Mouse (Mus musculus): ENCODE measurements around the gene Ccdc51. TPM values are rescaled to one million over a fixed set of nuclear protein-coding genes. Genes with fewer than 3 reads are reported as not detected.

Ccdc51 gene
- total and polyA plus RNA-seq, 2 experiments from 2014 or later = 5.1 to 8.4 TPM

DNA sequence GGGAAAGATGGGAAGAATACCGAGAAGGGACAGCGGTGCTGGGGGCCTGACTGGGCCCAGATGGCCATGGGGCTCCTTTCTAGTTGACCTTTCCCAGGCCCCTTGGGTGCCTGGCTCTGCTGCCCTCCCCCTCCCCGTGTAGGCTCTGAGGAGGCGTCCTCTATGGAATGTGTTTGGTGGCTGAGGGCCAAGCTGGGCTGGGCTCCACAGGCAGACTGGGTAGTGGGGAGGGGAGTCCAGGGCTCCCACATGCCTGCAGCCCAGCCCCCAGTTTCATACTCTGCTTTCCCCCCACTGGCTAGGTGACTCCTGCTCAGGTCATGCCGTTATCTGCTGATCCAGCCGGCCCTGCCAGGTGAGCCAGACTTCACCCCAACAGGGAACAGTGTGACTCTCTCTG is 16.7 kb downstream of the Ccdc51 start:
- ATAC-seq (no peak), DNase-seq (ENCODE audit: low spot score) (peak; percentile 73)
- Histone ChIP-seq H3K27ac (peak overlapping the region; percentile 99), H3K4me2 (ENCODE audit: low read depth, low read length) (peak overlapping the region; percentile 70), H3K4me1 (ENCODE audit: insufficient read depth, low read length) (peaks cover 18% of the 10 kb centered on the region; the same call in 1 of the 2 replicates), H3K9me3 (ENCODE audit: low read length) (no peaks in the 10 kb centered on the region), H3K27me3 (ENCODE audit: insufficient read depth, low read length) (no peaks in the 10 kb centered on the region), H3K4me3 (ENCODE audit: low read length) (no peak overlapping the region), H3K9ac (replicated peaks; ENCODE audit: low read length) (no peak overlapping the region), H3K36me3 (ENCODE audit: insufficient read depth, low read length) (peaks cover 9% of the 10 kb centered on the region; the same call in 1 of the 2 replicates)
- no peak for TF ChIP-seq CTCF (IDR thresholded peaks at IDR 0.05; ENCODE audit: low read depth)
- WGBS = 23% methylated on average over 6 of the region's 6 CpGs

DNA sequence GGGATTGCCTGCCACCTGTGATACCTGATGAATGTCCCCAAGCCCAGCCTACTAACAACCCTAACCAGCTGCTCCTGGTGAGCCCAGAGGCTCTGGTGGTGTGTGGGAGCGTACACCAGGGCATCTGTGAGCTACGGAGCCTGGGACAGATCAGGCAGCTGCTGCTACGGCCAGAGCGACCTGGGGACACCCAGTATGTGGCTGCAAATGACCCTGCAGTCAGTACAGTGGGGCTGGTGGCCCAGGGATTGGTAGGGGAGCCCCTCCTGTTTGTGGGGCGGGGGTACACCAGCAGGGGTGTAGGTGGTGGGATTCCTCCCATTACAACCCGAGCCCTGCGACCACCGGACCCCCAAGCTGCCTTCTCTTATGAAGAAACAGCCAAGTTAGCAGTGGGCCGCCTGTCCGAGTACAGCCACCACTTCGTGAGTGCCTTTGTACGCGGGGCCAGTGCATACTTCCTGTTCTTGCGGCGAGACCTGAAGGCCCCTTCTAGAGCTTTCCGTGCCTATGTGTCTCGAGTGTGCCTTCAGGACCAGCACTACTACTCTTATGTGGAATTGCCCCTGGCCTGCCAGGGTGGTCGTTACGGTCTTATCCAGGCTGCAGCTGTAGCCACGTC is 18.1 kb downstream of the Ccdc51 start:
- ATAC-seq (no peak), DNase-seq (ENCODE audit: low spot score) (no peak)
- H3K27me3 ChIP-seq (ENCODE audit: insufficient read depth, low read length) = no peaks in the 10 kb centered on the region
- H3K9me3 ChIP-seq (ENCODE audit: low read length) = no peaks in the 10 kb centered on the region
- H3K9ac ChIP-seq (replicated peaks; ENCODE audit: low read length) = no peak overlapping the region
- 90% methylated on average over 20 of the region's 20 CpGs for WGBS
- peaks cover 18% of the 10 kb centered on the region; the same call in 1 of the 2 replicates for H3K4me1 ChIP-seq (ENCODE audit: insufficient read depth, low read length)
- no peak overlapping the region for H3K4me3 ChIP-seq (ENCODE audit: low read length)
- no peak for TF ChIP-seq CTCF (IDR thresholded peaks at IDR 0.05; ENCODE audit: low read depth)
- no peak overlapping the region for H3K4me2 ChIP-seq (ENCODE audit: low read depth, low read length)
- peaks cover 9% of the 10 kb centered on the region; the same call in 1 of the 2 replicates for H3K36me3 ChIP-seq (ENCODE audit: insufficient read depth, low read length)
- no peak overlapping the region for H3K27ac ChIP-seq

DNA sequence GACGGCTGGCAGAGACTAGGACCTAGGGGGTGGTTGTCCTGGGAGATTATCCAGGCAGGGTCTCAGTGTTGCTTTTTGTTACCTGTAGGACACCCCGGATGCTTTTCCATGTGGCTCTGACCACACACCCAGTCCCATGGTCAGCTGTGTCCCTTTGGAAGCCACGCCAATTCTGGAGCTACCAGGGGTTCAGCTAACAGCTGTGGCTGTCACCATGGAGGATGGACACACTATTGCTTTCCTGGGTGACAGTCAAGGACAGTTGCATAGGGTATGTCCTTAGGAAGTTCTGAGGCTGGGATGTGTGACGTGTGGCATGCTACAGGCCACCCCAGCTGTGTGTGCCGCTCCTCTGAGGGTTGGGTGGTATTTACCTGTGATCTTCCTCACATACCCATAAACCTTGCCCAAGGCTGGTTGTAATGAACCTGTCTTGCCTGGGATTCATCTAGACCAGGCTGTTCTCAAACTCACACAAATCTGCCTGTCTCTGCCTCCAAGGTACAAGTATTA is 19.7 kb downstream of the Ccdc51 start:
- Histone ChIP-seq H3K4me2 (ENCODE audit: low read depth, low read length) (no peak overlapping the region), H3K9ac (replicated peaks; ENCODE audit: low read length) (no peak overlapping the region), H3K4me3 (ENCODE audit: low read length) (no peak overlapping the region), H3K9me3 (ENCODE audit: low read length) (no peaks in the 10 kb centered on the region), H3K27ac (no peak overlapping the region), H3K4me1 (ENCODE audit: insufficient read depth, low read length) (peaks cover 18% of the 10 kb centered on the region; the same call in 1 of the 2 replicates), H3K36me3 (ENCODE audit: insufficient read depth, low read length) (peaks cover 14% of the 10 kb centered on the region; the same call in 1 of the 2 replicates), H3K27me3 (ENCODE audit: insufficient read depth, low read length) (no peaks in the 10 kb centered on the region)
- DNase-seq (ENCODE audit: low spot score) (no peak), ATAC-seq (no peak)
- TF ChIP-seq CTCF (IDR thresholded peaks at IDR 0.05; ENCODE audit: low read depth) = no peak
- WGBS = 90% methylated on average over 5 of the region's 5 CpGs

DNA sequence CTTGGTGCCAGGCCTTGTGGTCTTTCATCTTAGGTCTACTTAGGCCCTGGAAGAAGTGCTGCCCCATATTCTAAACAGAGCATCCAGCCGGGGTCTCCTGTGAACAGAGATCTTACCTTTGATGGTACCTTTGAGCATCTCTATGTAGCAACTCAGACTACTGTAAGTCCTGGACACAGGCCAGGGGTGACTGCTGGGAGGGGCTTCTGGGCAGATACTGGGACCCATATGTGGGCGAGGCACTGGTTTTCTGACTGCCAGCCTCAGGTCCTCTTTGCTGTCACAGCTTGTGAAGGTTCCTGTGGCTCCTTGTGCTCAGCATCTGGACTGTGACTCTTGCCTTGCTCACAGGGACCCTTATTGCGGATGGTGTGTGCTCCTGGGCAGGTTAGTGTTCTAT is 20.2 kb downstream of the Ccdc51 start:
- DNase-seq (ENCODE audit: low spot score) (no peak), ATAC-seq (no peak)
- WGBS = 88% methylated on average over 3 of the region's 3 CpGs
- Histone ChIP-seq H3K4me1 (ENCODE audit: insufficient read depth, low read length) (peaks cover 14% of the 10 kb centered on the region; the same call in 1 of the 2 replicates), H3K27me3 (ENCODE audit: insufficient read depth, low read length) (no peaks in the 10 kb centered on the region), H3K9ac (replicated peaks; ENCODE audit: low read length) (no peak overlapping the region), H3K36me3 (ENCODE audit: insufficient read depth, low read length) (peaks cover 14% of the 10 kb centered on the region; the same call in 1 of the 2 replicates), H3K4me3 (ENCODE audit: low read length) (no peak overlapping the region), H3K27ac (peak overlapping the region; percentile 26; the same call in 1 of the 2 replicates), H3K9me3 (ENCODE audit: low read length) (no peaks in the 10 kb centered on the region), H3K4me2 (ENCODE audit: low read depth, low read length) (no peak overlapping the region)
- no peak for TF ChIP-seq CTCF (IDR thresholded peaks at IDR 0.05; ENCODE audit: low read depth)

DNA sequence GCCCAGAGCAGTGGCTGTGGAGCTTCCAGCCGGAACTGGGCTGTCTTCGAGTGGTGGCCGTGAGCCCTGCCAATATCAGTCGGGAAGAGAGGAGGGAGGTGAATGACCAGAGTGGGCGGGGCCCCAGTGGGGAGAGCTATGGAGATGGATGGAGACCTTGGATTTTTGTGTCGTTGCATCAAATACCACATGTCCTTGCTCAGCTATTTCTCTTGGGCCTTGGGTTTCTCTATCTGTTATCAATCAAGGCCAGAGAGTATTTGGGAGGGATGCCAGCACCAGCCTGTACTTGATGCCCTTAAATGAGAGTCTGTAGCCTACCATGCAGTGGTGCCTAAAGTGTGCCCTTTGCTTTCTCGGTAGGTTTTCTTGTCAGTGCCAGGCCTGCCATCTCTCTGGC is 21.0 kb downstream of the Ccdc51 start:
- Histone ChIP-seq H3K4me1 (ENCODE audit: insufficient read depth, low read length) (peaks cover 8% of the 10 kb centered on the region; the same call in 1 of the 2 replicates), H3K9me3 (ENCODE audit: low read length) (no peaks in the 10 kb centered on the region), H3K36me3 (ENCODE audit: insufficient read depth, low read length) (peaks cover 16% of the 10 kb centered on the region; the same call in 1 of the 2 replicates), H3K4me3 (ENCODE audit: low read length) (no peak overlapping the region), H3K27me3 (ENCODE audit: insufficient read depth, low read length) (no peaks in the 10 kb centered on the region), H3K27ac (peak overlapping the region; percentile 26; the same call in 1 of the 2 replicates), H3K4me2 (ENCODE audit: low read depth, low read length) (no peak overlapping the region), H3K9ac (replicated peaks; ENCODE audit: low read length) (no peak overlapping the region)
- DNase-seq (ENCODE audit: low spot score) = no peak
- WGBS = 66% methylated on average over 7 of the region's 7 CpGs
- TF ChIP-seq CTCF (IDR thresholded peaks at IDR 0.05; ENCODE audit: low read depth) = no peak
- no peak for ATAC-seq

DNA sequence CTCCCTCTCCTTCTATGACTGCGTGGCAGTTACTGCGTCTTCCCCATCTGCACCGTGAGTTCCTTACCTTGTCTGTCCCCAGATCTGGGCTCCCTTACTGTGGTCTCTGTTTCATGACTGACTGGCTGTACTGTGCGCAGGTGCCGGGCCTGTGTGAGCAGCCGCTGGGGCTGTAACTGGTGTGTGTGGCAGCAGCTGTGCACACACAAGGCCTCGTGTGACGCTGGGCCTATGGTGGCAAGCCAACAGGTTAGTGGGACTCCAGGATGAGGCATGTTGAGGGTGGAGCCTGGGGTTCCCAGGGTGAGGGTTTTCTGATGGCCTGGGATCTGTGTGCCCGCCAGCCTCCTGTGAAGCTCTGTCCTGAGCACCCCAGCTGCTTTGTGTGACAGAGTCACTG is 21.8 kb downstream of the Ccdc51 start:
- Histone ChIP-seq H3K9me3 (ENCODE audit: low read length) (no peaks in the 10 kb centered on the region), H3K4me2 (ENCODE audit: low read depth, low read length) (no peak overlapping the region), H3K4me1 (ENCODE audit: insufficient read depth, low read length) (peaks cover 2% of the 10 kb centered on the region; the same call in 1 of the 2 replicates), H3K9ac (replicated peaks; ENCODE audit: low read length) (no peak overlapping the region), H3K27ac (no peak overlapping the region), H3K36me3 (ENCODE audit: insufficient read depth, low read length) (peaks cover 24% of the 10 kb centered on the region), H3K4me3 (ENCODE audit: low read length) (no peak overlapping the region), H3K27me3 (ENCODE audit: insufficient read depth, low read length) (no peaks in the 10 kb centered on the region)
- no peak for DNase-seq (ENCODE audit: low spot score)
- WGBS = 87% methylated on average over 9 of the region's 9 CpGs
- no peak for ATAC-seq
- TF ChIP-seq CTCF (IDR thresholded peaks at IDR 0.05; ENCODE audit: low read depth) = no peak

DNA sequence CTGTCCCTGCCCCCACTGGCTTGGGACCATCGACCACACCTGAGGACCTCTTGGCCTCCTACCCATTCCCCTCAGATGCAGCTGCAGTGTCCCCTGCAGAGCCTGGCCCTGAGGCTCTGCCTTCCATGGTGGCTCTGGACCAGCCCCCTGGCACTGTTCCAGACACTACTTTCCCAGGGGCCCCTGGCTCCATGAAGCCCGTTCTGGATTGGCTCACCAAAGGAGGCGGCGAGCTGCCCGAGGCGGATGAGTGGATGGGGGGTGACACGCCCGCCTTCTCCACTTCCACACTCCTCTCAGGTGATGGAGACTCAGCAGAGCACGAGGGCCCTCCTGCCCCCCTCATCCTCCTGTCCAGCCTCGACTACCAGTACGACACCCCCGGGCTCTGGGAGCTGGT is 22.7 kb downstream of the Ccdc51 start:
- DNase-seq (ENCODE audit: low spot score) (peak; percentile 66), ATAC-seq (peak; percentile 57)
- Histone ChIP-seq H3K4me2 (ENCODE audit: low read depth, low read length) (no peak overlapping the region), H3K9me3 (ENCODE audit: low read length) (no peaks in the 10 kb centered on the region), H3K27me3 (ENCODE audit: insufficient read depth, low read length) (no peaks in the 10 kb centered on the region), H3K9ac (replicated peaks; ENCODE audit: low read length) (no peak overlapping the region), H3K4me1 (ENCODE audit: insufficient read depth, low read length) (no peaks in the 10 kb centered on the region), H3K27ac (peak overlapping the region; percentile 63; the same call in 1 of the 2 replicates), H3K36me3 (ENCODE audit: insufficient read depth, low read length) (peaks cover 33% of the 10 kb centered on the region), H3K4me3 (ENCODE audit: low read length) (no peak overlapping the region)
- WGBS = 53% methylated on average over 12 of the region's 12 CpGs
- no peak for TF ChIP-seq CTCF (IDR thresholded peaks at IDR 0.05; ENCODE audit: low read depth)

Measured in hindbrain, postnatal 0 days (tissue).